Mouse (Mus musculus) CH12.LX (cell line): ENCODE results near the gene Dlg5. TPM values are rescaled to one million over a fixed set of nuclear protein-coding genes. Genes with fewer than 3 reads are reported as not detected.

ENCODE experiments used
- DNase-seq: peaks from one replicate; pipeline ENCODE4 v3.0.0-alpha.2; 2013; ENCODE audit errors: extremely low read depth
- H3K27ac ChIP-seq: 2 replicates; pipeline ENCODE4 v1.5.1; 2012; ENCODE audit warnings: low read depth, mild to moderate bottlenecking, control low read depth, moderate library complexity; ENCODE audit not compliant: insufficient read depth
- H3K27me3 ChIP-seq: replicated peaks from 2 replicates; pipeline ENCODE3; 2012; ENCODE audit warnings: inconsistent platforms
- H3K36me3 ChIP-seq, 2 experiments: replicated peaks in 1 of 2; 2 replicates each; pipeline versions ENCODE3 to v1.6.1; 2012; ENCODE audit warnings: inconsistent platforms in 1 of 2, low read length in 1 of 2, mild to moderate bottlenecking in 1 of 2, mixed read lengths in 1 of 2, moderate library complexity in 1 of 2; ENCODE audit not compliant: control insufficient read depth in 1 of 2, insufficient read depth in 1 of 2
- H3K4me1 ChIP-seq, 2 experiments: 2 replicates each; pipeline ENCODE4 v1.6.1; 2012; ENCODE audit warnings: inconsistent platforms in 1 of 2, moderate library complexity in 1 of 2; ENCODE audit not compliant: insufficient read depth in 2 of 2, control insufficient read depth in 1 of 2
- H3K4me2 ChIP-seq: 2 replicates; pipeline ENCODE4 v1.6.1; 2012; ENCODE audit warnings: low read depth, mild to moderate bottlenecking, control low read depth; ENCODE audit not compliant: poor library complexity, insufficient read depth, severe bottlenecking
- H3K4me3 ChIP-seq, 3 experiments: fragments of 150-350 bp in 1 of 3; sonication (generic) in 1 of 3; replicated peaks in 1 of 3; 2 replicates each; pipeline versions ENCODE3 to v1.5.1; 2011 to 2012; ENCODE audit warnings: low read depth in 2 of 3, low read length in 2 of 3, mild to moderate bottlenecking in 2 of 3, moderate library complexity in 2 of 3, control low read depth in 1 of 3, improper control_type of control experiment in 1 of 3, inconsistent platforms in 1 of 3, mixed read lengths in 1 of 3; ENCODE audit not compliant: poor library complexity in 1 of 3
- H3K79me2 ChIP-seq: replicated peaks from 2 replicates; pipeline ENCODE4 v1.6.1; 2012; ENCODE audit warnings: mild to moderate bottlenecking, moderate library complexity; ENCODE audit not compliant: control insufficient read depth, poor library complexity, insufficient read depth, severe bottlenecking; ENCODE audit errors: extremely low read depth
- H3K9ac ChIP-seq: 2 replicates; pipeline ENCODE4 v1.6.1; 2012; ENCODE audit warnings: low read depth, mild to moderate bottlenecking, control low read depth, moderate library complexity; ENCODE audit not compliant: insufficient read depth
- H3K9me3 ChIP-seq: replicated peaks from 2 replicates; pipeline ENCODE3; 2012; ENCODE audit warnings: low read length, inconsistent platforms, mixed read lengths
- CTCF ChIP-seq, 2 experiments: IDR thresholded peaks in 1 of 2; conservative IDR thresholded peaks in 1 of 2; 2 replicates each; pipeline ENCODE4 v1.5.1; 2011 to 2012; ENCODE audit warnings: low read depth in 2 of 2, low read length in 2 of 2, improper control_type of control experiment in 1 of 2, inconsistent platforms in 1 of 2, mild to moderate bottlenecking in 1 of 2, moderate library complexity in 1 of 2
- ETS1 ChIP-seq: conservative IDR thresholded peaks from 2 replicates; pipeline ENCODE4 v1.6.1; 2012; ENCODE audit warnings: low read depth, mild to moderate bottlenecking, inconsistent platforms, low read length, improper control_type of control experiment, moderate library complexity
- HCFC1 ChIP-seq: IDR thresholded peaks from 2 replicates; pipeline ENCODE4 v1.6.1; 2012; ENCODE audit warnings: low read depth, mild to moderate bottlenecking, inconsistent platforms, low read length, improper control_type of control experiment
- IRF4 ChIP-seq: IDR thresholded peaks from 2 replicates; pipeline ENCODE4 v1.6.1; 2014; ENCODE audit warnings: low read depth, mild to moderate bottlenecking, inconsistent platforms, low read length, improper control_type of control experiment
- KAT2A ChIP-seq: IDR thresholded peaks from 2 replicates; pipeline ENCODE4 v1.6.1; 2012; ENCODE audit warnings: low read length, improper control_type of control experiment, inconsistent platforms; ENCODE audit not compliant: insufficient replicate concordance
- MAFK ChIP-seq: IDR thresholded peaks from 2 replicates; pipeline ENCODE4 v1.6.1; 2011; ENCODE audit warnings: low read length, improper control_type of control experiment; ENCODE audit not compliant: insufficient replicate concordance
- MXI1 ChIP-seq: IDR thresholded peaks from 2 replicates; pipeline ENCODE4 v1.6.1; 2011; ENCODE audit warnings: mild to moderate bottlenecking, low read depth, low read length, improper control_type of control experiment
- NELFE ChIP-seq: IDR thresholded peaks from 2 replicates; pipeline ENCODE4 v1.6.1; 2011; ENCODE audit warnings: low read depth, low read length, improper control_type of control experiment
- NRF1 ChIP-seq: IDR thresholded peaks from 2 replicates; pipeline ENCODE4 v1.6.1; 2014; ENCODE audit warnings: low read depth, mild to moderate bottlenecking, inconsistent platforms, low read length, improper control_type of control experiment, moderate library complexity
- RAD21 ChIP-seq: IDR thresholded peaks from 2 replicates; pipeline ENCODE4 v1.6.1; 2011; ENCODE audit warnings: low read depth, mild to moderate bottlenecking, low read length, improper control_type of control experiment, moderate library complexity
- SIN3A ChIP-seq: IDR thresholded peaks from 2 replicates; pipeline ENCODE4 v1.6.1; 2012; ENCODE audit warnings: low read length, improper control_type of control experiment, inconsistent platforms
- SMC3 ChIP-seq: IDR thresholded peaks from 2 replicates; pipeline ENCODE4 v1.6.1; 2011; ENCODE audit warnings: low read depth, low read length, improper control_type of control experiment
- TBP ChIP-seq: conservative IDR thresholded peaks from 2 replicates; pipeline ENCODE4 v1.6.1; 2011; ENCODE audit warnings: low read depth, low read length, improper control_type of control experiment
- TCF12 ChIP-seq: IDR thresholded peaks from 2 replicates; pipeline ENCODE4 v1.6.1; 2014; ENCODE audit warnings: low read depth, mild to moderate bottlenecking, inconsistent platforms, low read length, improper control_type of control experiment
- UBTF ChIP-seq: IDR thresholded peaks from 2 replicates; pipeline ENCODE4 v1.6.1; 2012; ENCODE audit warnings: low read depth, mild to moderate bottlenecking, inconsistent platforms, low read length, improper control_type of control experiment, moderate library complexity
- USF1 ChIP-seq: IDR thresholded peaks from 2 replicates; pipeline ENCODE4 v1.6.1; 2014; ENCODE audit warnings: low read depth, mild to moderate bottlenecking, inconsistent platforms, low read length, improper control_type of control experiment
- USF2 ChIP-seq: conservative IDR thresholded peaks from 2 replicates; pipeline ENCODE4 v1.6.1; 2011; ENCODE audit warnings: low read depth, low read length, improper control_type of control experiment
- ZC3H11A ChIP-seq: IDR thresholded peaks from 2 replicates; pipeline ENCODE4 v1.6.1; 2012; ENCODE audit warnings: low read depth, mild to moderate bottlenecking, inconsistent platforms, low read length, improper control_type of control experiment
- ZKSCAN1 ChIP-seq: IDR thresholded peaks from 2 replicates; pipeline ENCODE4 v1.6.1; 2012; ENCODE audit warnings: low read depth, inconsistent platforms, low read length, improper control_type of control experiment, borderline replicate concordance
- ZMIZ1 ChIP-seq: IDR thresholded peaks from 2 replicates; pipeline ENCODE4 v1.6.1; 2012; ENCODE audit warnings: low read depth, mild to moderate bottlenecking, inconsistent platforms, low read length, improper control_type of control experiment
- dilution Hi-C: fragments of 300-500 bp; cut with MboI; formaldehyde crosslinking; loops from 2 replicates; pipeline ENCODE4 v1.14.3; 2020; ENCODE audit warnings: low sequenced_read_pairs; ENCODE audit not compliant: extremely low pct_unique_long_range_greater_than_20kb, extremely low pct_ligation_motif_present
- in situ Hi-C: fragments of 300-500 bp; cut with MboI; formaldehyde crosslinking; loops from 3 replicates; pipeline ENCODE4 v1.14.3; 2019; ENCODE audit warnings: low sequenced_read_pairs, low pct_ligation_motif_present, low pct_unique_long_range_greater_than_20kb, mixed read lengths
- polyA plus RNA-seq: library from polyadenylated mRNA; unstranded; fragments of >175 nt; gene quantifications from 2 replicates; pipeline ENCODE4 v1.2.1, GENCODE M21; 2012; ENCODE audit warnings: low read depth; ENCODE audit not compliant: insufficient read length
- total RNA-seq, 2 experiments: library from RNA; depleted of rRNA; stranded (reverse); fragments of 300-350 nt in 1 of 2; fragments of >200 nt in 1 of 2; gene quantifications; 2 replicates each; pipeline ENCODE4 v1.2.3; 2012 to 2014

Dlg5 gene
- total and polyA plus RNA-seq, 3 experiments = 0.07 to 0.76 TPM; not detected in 1

- no peak for DNase-seq
- Histone ChIP-seq H3K27me3 (peaks cover 48% of the 10 kb centered on the region), H3K9me3 (peaks cover 72% of the 10 kb centered on the region), H3K36me3 (no peaks in the 10 kb centered on the region), H3K4me3 (no peak overlapping the region), H3K27ac (no peak overlapping the region), H3K79me2 (no peaks in the 10 kb centered on the region), H3K4me1 (no peaks in the 10 kb centered on the region), H3K4me2 (no peak overlapping the region), H3K9ac (no peak overlapping the region)
- in situ Hi-C loops (no loop called here), dilution Hi-C loops (no loop called here)
- TF ChIP-seq UBTF (no peak), KAT2A (no peak), ZMIZ1 (no peak), SIN3A (no peak), USF1 (no peak), HCFC1 (no peak), NELFE (no peak), RAD21 (no peak)
Observed at GRCm38 (mm10) chr14:24206314-24206713, 39.4 kb downstream of the Dlg5 start.

GRCm38 (mm10) chr14:24205281-24205871, 40.3 kb downstream of the Dlg5 start:
- H3K9ac ChIP-seq = no peak overlapping the region
- no peaks in the 10 kb centered on the region for H3K36me3 ChIP-seq
- TF ChIP-seq MXI1 = no peak
- no peak for TF ChIP-seq NRF1
- no peak for TF ChIP-seq HCFC1
- TF ChIP-seq USF1 = no peak
- no peak for TF ChIP-seq SMC3
- TF ChIP-seq ZC3H11A = no peak
- no peak for TF ChIP-seq TBP
- no peak for TF ChIP-seq UBTF
- no peak for TF ChIP-seq ETS1
- no peak for TF ChIP-seq SIN3A
- TF ChIP-seq ZKSCAN1 = no peak
- TF ChIP-seq RAD21 = no peak
- TF ChIP-seq USF2 = no peak
- no peak for TF ChIP-seq CTCF (conservative IDR thresholded peaks at IDR 0.05 in 1 of 2, IDR thresholded peaks at IDR 0.05 in 1 of 2; ENCODE audit: low read depth in 2 of 2, low read length in 2 of 2)
- TF ChIP-seq KAT2A = no peak
- no peak for TF ChIP-seq TCF12
- TF ChIP-seq MAFK = no peak
- TF ChIP-seq IRF4 = no peak
- no peak for DNase-seq
- peaks cover 45% of the 10 kb centered on the region for H3K27me3 ChIP-seq
- no peak overlapping the region for H3K4me3 ChIP-seq
- dilution Hi-C loops (no loop called here), in situ Hi-C loops (no loop called here)
- no peaks in the 10 kb centered on the region for H3K79me2 ChIP-seq
- H3K4me2 ChIP-seq = no peak overlapping the region
- H3K9me3 ChIP-seq = peaks cover 72% of the 10 kb centered on the region
- H3K4me1 ChIP-seq = no peaks in the 10 kb centered on the region
- H3K27ac ChIP-seq = no peak overlapping the region
